Mouse (Mus musculus) heart, postnatal 0 days (tissue): ENCODE results near the gene Yju2. TPM values are rescaled to one million over a fixed set of nuclear protein-coding genes. Genes with fewer than 3 reads are reported as not detected.

ENCODE experiments used
- ATAC-seq: fragments of 200-750 bp; cut with Nextera tagmentation; 2 replicates; pipeline ENCODE4 v1.8.0; 2017; ENCODE audit warnings: low read depth, moderate number of reproducible peaks, moderate library complexity; ENCODE audit not compliant: insufficient read depth
- DNase-seq: peaks from one replicate; pipeline ENCODE4 v3.0.0-alpha.2; 2016; ENCODE audit warnings: low spot score
- H3K27ac ChIP-seq: fragments of 300-500 bp; sonication (generic); 2 replicates; pipeline ENCODE4 v1.5.1; 2014; ENCODE audit warnings: low read depth, mild to moderate bottlenecking
- H3K27me3 ChIP-seq: fragments of 300-500 bp; sonication (generic); 2 replicates; pipeline ENCODE4 v1.6.1; 2014; ENCODE audit warnings: low read length, mixed read lengths; ENCODE audit not compliant: control insufficient read depth, insufficient read depth
- H3K36me3 ChIP-seq: fragments of 300-500 bp; sonication (generic); replicated peaks from 2 replicates; pipeline ENCODE4 v1.6.1; 2014; ENCODE audit warnings: low read length, mixed read lengths; ENCODE audit not compliant: control insufficient read depth, insufficient read depth
- H3K4me1 ChIP-seq: fragments of 300-500 bp; sonication (generic); 2 replicates; pipeline ENCODE4 v1.6.1; 2014; ENCODE audit warnings: antibody characterized with exemption; ENCODE audit not compliant: control insufficient read depth, insufficient read depth
- H3K4me2 ChIP-seq: fragments of 300-500 bp; sonication (generic); 2 replicates; pipeline ENCODE4 v1.6.1; 2014; ENCODE audit warnings: low read depth, mild to moderate bottlenecking, low read length, moderate library complexity
- H3K4me3 ChIP-seq: fragments of 300-500 bp; sonication (generic); 2 replicates; pipeline ENCODE4 v1.5.1; 2014; ENCODE audit warnings: low read depth, low read length
- H3K9ac ChIP-seq: fragments of 300-500 bp; sonication (generic); replicated peaks from 2 replicates; pipeline ENCODE4 v1.6.1; 2014; ENCODE audit warnings: low read depth, low read length, mixed read lengths
- H3K9me3 ChIP-seq: fragments of 300-500 bp; sonication (generic); replicated peaks from 2 replicates; pipeline ENCODE4 v1.6.1; 2016; ENCODE audit warnings: low read length; ENCODE audit not compliant: control insufficient read depth
- CTCF ChIP-seq: IDR thresholded peaks from 2 replicates; pipeline ENCODE4 v1.5.1; 2016; ENCODE audit warnings: antibody characterized with exemption, control low read depth, low read depth
- EP300 ChIP-seq: IDR thresholded peaks from 2 replicates; pipeline ENCODE4 v1.6.1; 2016; ENCODE audit warnings: antibody characterized with exemption, low read depth
- WGBS: fragments of 180-500 bp; shearing (Covaris S2); extraction: QIAGEN DNeasy Blood & Tissue Kit; methylation state at CpG from one replicate; pipeline ENCODE4 v1.1.7; 2014; 5-methylcytosine and 5-hydroxymethylcytosine counted together
- polyA plus RNA-seq: library from polyadenylated mRNA; unstranded; fragments of >200 nt; fragmentation: Nextera tagmentation; extraction: Ambion mirVana; gene quantifications from 2 replicates; pipeline ENCODE4 v1.2.1, GENCODE M21; 2015
- total RNA-seq: library from RNA; depleted of rRNA; stranded (reverse); fragments of >200 nt; gene quantifications from 2 replicates; pipeline ENCODE4 v1.2.3, GENCODE M21; 2014; ENCODE audit warnings: low replicate concordance

Yju2 gene
- total and polyA plus RNA-seq, 2 experiments from 2014 or later: 6.4 to 12.8 TPM

DNA sequence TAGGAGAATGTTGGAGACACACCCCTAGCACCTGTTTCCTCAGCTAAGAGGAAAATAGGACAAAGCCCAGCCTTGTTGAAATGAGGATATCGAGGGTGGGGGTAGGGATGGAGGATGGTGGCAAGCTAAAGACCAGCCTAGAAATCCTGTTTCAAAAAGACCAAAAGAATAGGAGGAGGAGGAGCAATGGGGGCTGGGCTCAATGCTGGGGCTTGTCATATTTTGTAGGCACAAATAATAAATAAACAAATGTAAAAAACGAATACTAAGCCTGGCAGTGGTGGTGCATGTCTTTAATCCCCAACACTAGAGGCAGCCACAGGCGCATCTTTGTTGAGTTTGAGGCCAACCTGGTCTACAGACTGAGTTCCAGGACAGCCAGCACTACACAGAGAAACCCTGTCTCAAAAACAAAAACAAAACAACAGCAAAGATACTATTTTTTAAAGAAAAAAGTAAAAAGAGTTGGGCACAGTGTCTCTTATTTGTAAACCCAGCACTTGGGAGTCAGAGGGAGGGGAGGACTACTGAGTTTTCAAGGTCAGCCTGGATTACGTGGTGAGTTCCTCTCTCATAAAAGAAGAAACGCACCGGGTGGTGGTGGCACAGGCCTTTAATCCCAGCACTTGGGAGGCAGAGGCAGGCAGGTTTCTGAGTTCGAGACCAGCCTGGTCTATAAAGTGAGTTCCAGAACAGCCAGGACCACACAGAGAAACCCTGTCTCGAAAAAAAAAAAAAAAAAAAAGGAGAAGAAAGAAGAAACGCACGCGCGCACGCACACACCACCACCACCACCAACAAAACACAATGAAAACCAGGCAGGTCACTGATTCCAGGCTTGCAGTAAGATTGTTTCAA is 944 bp upstream of the Yju2 start:
- Histone ChIP-seq H3K4me3 (no peak overlapping the region; the same call in 1 of the 2 replicates), H3K9me3 (no peaks in the 10 kb centered on the region), H3K27me3 (peaks cover 21% of the 10 kb centered on the region; the same call in 1 of the 2 replicates), H3K27ac (peak overlapping the region; percentile 95; the same call in 1 of the 2 replicates), H3K36me3 (peaks cover 19% of the 10 kb centered on the region), H3K4me2 (peak overlapping the region; percentile 59), H3K4me1 (peaks cover 4% of the 10 kb centered on the region; the same call in 1 of the 2 replicates), H3K9ac (no peak overlapping the region; the same call in 1 of the 2 replicates)
- no peak for DNase-seq
- 76% methylated on average over 13 of the region's 13 CpGs for WGBS
- ATAC-seq: no peak
- TF ChIP-seq CTCF (no peak), EP300 (no peak)

DNA sequence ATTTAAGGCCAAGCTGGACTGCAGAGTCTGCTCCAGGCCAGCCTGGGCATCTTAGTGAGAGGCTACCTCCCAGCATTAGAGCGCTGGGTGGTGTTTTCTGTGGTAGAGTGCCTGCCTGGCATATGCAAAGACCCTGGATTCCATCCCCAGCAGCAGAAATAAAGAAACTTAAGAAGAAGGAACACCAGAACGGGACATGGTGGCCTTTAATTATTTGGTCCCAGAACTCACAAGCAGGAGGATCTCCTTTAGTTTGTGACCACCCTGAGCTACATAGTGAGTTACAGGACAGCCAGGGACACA is 364 bp upstream of the Yju2 start:
- no peak for ATAC-seq
- H3K4me2 ChIP-seq: peak overlapping the region; percentile 59
- H3K9me3 ChIP-seq: no peaks in the 10 kb centered on the region
- H3K27me3 ChIP-seq: peaks cover 21% of the 10 kb centered on the region; the same call in 1 of the 2 replicates
- peaks cover 19% of the 10 kb centered on the region for H3K36me3 ChIP-seq
- H3K4me1 ChIP-seq: peaks cover 4% of the 10 kb centered on the region; the same call in 1 of the 2 replicates
- no peak overlapping the region; the same call in 1 of the 2 replicates for H3K9ac ChIP-seq
- peak overlapping the region; percentile 55 for H3K4me3 ChIP-seq
- H3K27ac ChIP-seq: peak overlapping the region; percentile 95
- TF ChIP-seq EP300 (no peak), CTCF (no peak)
- 22% methylated on average over 2 of the region's 2 CpGs for WGBS
- DNase-seq: no peak

DNA sequence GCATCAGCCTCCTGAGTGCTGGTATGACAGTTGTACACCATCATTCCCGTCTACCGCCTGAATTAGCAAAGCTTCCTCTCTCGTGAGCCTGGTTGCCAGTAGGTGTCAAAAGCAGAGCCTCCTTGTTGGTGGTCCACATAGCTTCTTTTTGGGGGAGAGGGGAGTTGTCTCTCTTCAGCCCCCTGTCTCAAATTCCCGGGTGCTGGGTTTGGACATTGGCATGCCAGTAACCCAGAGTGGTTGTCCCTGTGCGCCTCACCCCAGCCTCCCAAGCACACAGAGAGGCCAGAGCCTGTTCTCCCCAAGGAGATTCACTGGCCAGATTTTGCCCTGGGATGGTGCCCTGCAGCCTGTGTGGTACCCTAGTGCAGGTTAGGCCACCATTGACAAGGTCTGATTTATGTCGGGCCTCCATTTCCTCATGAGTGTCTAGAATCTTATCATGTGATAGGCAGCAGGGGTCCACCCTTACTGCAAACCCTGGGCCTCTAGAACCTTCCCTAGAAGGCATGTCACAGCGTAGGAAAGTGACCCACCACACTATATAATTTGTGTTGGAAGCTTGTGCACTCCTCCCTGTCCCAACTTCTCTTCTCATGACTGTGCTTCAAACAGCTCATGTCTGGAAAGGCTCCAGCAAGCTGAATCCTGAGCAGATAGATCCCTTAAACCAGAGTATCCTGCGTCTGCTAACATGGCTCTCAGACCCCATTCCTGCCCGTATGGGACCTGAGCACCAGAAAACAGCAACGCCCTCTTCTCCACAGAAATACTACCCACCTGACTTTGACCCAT is 1.2 kb downstream of the Yju2 start:
- Histone ChIP-seq H3K36me3 (peaks cover 35% of the 10 kb centered on the region), H3K27ac (no peak overlapping the region), H3K9me3 (no peaks in the 10 kb centered on the region), H3K4me2 (peak overlapping the region; percentile 59), H3K4me3 (peak overlapping the region; percentile 55), H3K27me3 (peaks cover 13% of the 10 kb centered on the region; the same call in 1 of the 2 replicates), H3K4me1 (peaks cover 4% of the 10 kb centered on the region; the same call in 1 of the 2 replicates), H3K9ac (no peak overlapping the region)
- no peak for TF ChIP-seq EP300
- TF ChIP-seq CTCF: no peak
- no peak for ATAC-seq
- no peak for DNase-seq
- WGBS: 70% methylated on average over 10 of the region's 10 CpGs

DNA sequence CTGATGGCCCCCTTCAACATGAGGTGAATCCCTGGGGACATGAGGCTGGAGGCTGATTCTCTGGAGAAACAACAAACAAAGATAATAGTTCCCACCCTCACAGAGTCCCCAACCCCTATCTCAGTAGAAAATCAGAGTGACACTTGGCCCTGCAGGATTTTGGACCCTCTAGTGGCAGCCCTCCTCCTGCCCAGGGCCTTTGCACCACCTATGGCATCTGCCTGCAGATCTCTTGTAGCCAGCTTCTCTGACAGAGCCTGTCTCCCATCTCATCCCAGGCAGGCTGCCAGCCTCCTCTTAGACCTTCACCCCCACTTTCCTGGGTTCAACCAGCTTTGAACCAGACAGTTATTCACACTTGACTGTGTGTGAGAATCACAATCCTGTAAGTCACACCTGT is 1.9 kb downstream of the Yju2 start:
- Histone ChIP-seq H3K4me1 (peaks cover 4% of the 10 kb centered on the region; the same call in 1 of the 2 replicates), H3K36me3 (peaks cover 40% of the 10 kb centered on the region), H3K4me2 (no peak overlapping the region), H3K9me3 (no peaks in the 10 kb centered on the region), H3K27ac (no peak overlapping the region), H3K9ac (no peak overlapping the region), H3K4me3 (no peak overlapping the region), H3K27me3 (peaks cover 9% of the 10 kb centered on the region; the same call in 1 of the 2 replicates)
- no peak for DNase-seq
- ATAC-seq: no peak
- no peak for TF ChIP-seq CTCF
- TF ChIP-seq EP300: no peak

DNA sequence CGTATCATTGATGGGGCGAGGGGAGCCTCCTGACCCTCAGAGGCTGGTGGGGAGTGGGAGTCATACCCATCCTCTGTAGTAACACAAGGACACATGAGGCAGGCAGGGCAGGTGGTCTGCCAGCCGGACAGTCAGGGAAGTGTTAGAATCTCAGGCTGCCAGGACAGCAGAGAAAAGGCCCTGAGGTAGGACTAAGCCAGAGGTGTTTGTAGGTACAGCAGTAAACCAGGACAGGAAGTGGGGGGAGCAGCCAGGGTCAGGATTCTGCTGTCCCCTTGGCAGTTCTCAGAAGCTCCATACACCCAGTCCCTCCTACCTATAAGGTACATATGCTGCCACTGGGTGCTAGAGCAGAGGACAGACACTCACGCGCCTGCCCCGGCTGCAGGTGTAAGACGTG is 2.7 kb downstream of the Yju2 start:
- Histone ChIP-seq H3K9me3 (no peaks in the 10 kb centered on the region), H3K27ac (no peak overlapping the region), H3K36me3 (peaks cover 49% of the 10 kb centered on the region), H3K9ac (no peak overlapping the region), H3K4me3 (no peak overlapping the region), H3K27me3 (peaks cover under 1% of the 10 kb centered on the region; the same call in 1 of the 2 replicates), H3K4me2 (no peak overlapping the region), H3K4me1 (peaks cover 4% of the 10 kb centered on the region; the same call in 1 of the 2 replicates)
- TF ChIP-seq CTCF (no peak), EP300 (no peak)
- DNase-seq (no peak), ATAC-seq (no peak)
- WGBS: 91% methylated on average over 7 of the region's 7 CpGs
